Mouse (Mus musculus) hindbrain, postnatal 0 days (tissue): ENCODE measurements at regions not wholly inside any gene's neighbourhood (a gene's known extent, or its start where the extent isn't known, plus 50 kb on each side); places are given as distances from the start of the nearest gene placed in this dataset.

Experiments used
- ATAC-seq: fragments of 200-750 bp; cut with Nextera tagmentation; 2 replicates; pipeline ENCODE4 v1.8.0; 2017; ENCODE audit warnings: mild to moderate bottlenecking, moderate TSS enrichment, moderate library complexity
- DNase-seq: peaks from one replicate; pipeline ENCODE4 v3.0.0-alpha.2; 2015; ENCODE audit warnings: low spot score
- H3K27ac ChIP-seq: fragments of 300-500 bp; sonication (generic); 2 replicates; pipeline ENCODE4 v1.5.1; 2014; ENCODE audit warnings: mild to moderate bottlenecking
- H3K27me3 ChIP-seq: fragments of 300-500 bp; sonication (generic); 2 replicates; pipeline ENCODE4 v1.6.1; 2014; ENCODE audit warnings: low read length, mixed read lengths; ENCODE audit not compliant: insufficient read depth
- H3K36me3 ChIP-seq: fragments of 300-500 bp; sonication (generic); 2 replicates; pipeline ENCODE4 v1.6.1; 2014; ENCODE audit warnings: low read length, mixed read lengths; ENCODE audit not compliant: insufficient read depth
- H3K4me1 ChIP-seq: fragments of 300-500 bp; sonication (generic); 2 replicates; pipeline ENCODE4 v1.6.1; 2014; ENCODE audit warnings: antibody characterized with exemption, low read length, mixed read lengths; ENCODE audit not compliant: insufficient read depth
- H3K4me2 ChIP-seq: fragments of 300-500 bp; sonication (generic); 2 replicates; pipeline ENCODE4 v1.6.1; 2014; ENCODE audit warnings: low read depth, mild to moderate bottlenecking, low read length, moderate library complexity, mixed read lengths
- H3K4me3 ChIP-seq: fragments of 300-500 bp; sonication (generic); 2 replicates; pipeline ENCODE4 v1.5.1; 2014; ENCODE audit warnings: low read length
- H3K9ac ChIP-seq: fragments of 300-500 bp; sonication (generic); replicated peaks from 2 replicates; pipeline ENCODE4 v1.6.1; 2014; ENCODE audit warnings: mild to moderate bottlenecking, low read length, moderate library complexity, mixed read lengths
- H3K9me3 ChIP-seq: fragments of 300-500 bp; sonication (generic); 2 replicates; pipeline ENCODE4 v1.6.1; 2016; ENCODE audit warnings: low read length, mixed read lengths
- CTCF ChIP-seq: IDR thresholded peaks from 2 replicates; pipeline ENCODE4 v1.5.1; 2016; ENCODE audit warnings: antibody characterized with exemption, control low read depth, low read depth
- WGBS: fragments of 180-500 bp; shearing (Covaris S2); extraction: QIAGEN DNeasy Blood & Tissue Kit; methylation state at CpG from one replicate; pipeline ENCODE4 v1.1.7; 2014; 5-methylcytosine and 5-hydroxymethylcytosine counted together

- no peak for TF ChIP-seq CTCF
- ATAC-seq, result no peak
- DNase-seq, result no peak
- Histone ChIP-seq H3K36me3 (no peaks in the 10 kb centered on the region), H3K9me3 (no peaks in the 10 kb centered on the region), H3K4me1 (no peaks in the 10 kb centered on the region), H3K4me3 (no peak overlapping the region), H3K27ac (no peak overlapping the region), H3K27me3 (no peaks in the 10 kb centered on the region), H3K4me2 (no peak overlapping the region), H3K9ac (no peak overlapping the region)
- 85% methylated on average over 8 of the region's 8 CpGs for WGBS
Observed at GRCm38 (mm10) chr12:27417387-27418009, 75.1 kb upstream of the Sox11 start.

GRCm38 (mm10) chr12:27410555-27410954 is 68.2 kb upstream of the Sox11 start:
- H3K27me3 ChIP-seq, result no peaks in the 10 kb centered on the region

GRCm38 (mm10) chr12:27408440-27408839 is 66.1 kb upstream of the Sox11 start:
- Histone ChIP-seq H3K9me3 (no peaks in the 10 kb centered on the region), H3K4me3 (no peak overlapping the region), H3K4me1 (no peaks in the 10 kb centered on the region), H3K27me3 (no peaks in the 10 kb centered on the region), H3K4me2 (no peak overlapping the region), H3K36me3 (no peaks in the 10 kb centered on the region), H3K9ac (no peak overlapping the region), H3K27ac (no peak overlapping the region)
- ATAC-seq (peak; percentile 51; the same call in 1 of the 2 replicates), DNase-seq (peak; percentile 26)
- 47% methylated on average over 4 of the region's 4 CpGs for WGBS
- TF ChIP-seq CTCF, result peak; percentile 30; the same call in 1 of the 2 replicates

More at GRCm38 (mm10) chr12:27410555-27410954, 68.2 kb upstream of the Sox11 start:
- TF ChIP-seq CTCF, result no peak
- H3K9me3 ChIP-seq, result no peaks in the 10 kb centered on the region
- no peak overlapping the region for H3K9ac ChIP-seq
- no peak overlapping the region for H3K4me2 ChIP-seq
- H3K4me3 ChIP-seq, result no peak overlapping the region
- WGBS, result 78% methylated on average over 4 of the region's 4 CpGs
- H3K27ac ChIP-seq, result no peak overlapping the region
- no peak for DNase-seq
- H3K4me1 ChIP-seq, result no peaks in the 10 kb centered on the region
- no peaks in the 10 kb centered on the region for H3K36me3 ChIP-seq
- ATAC-seq, result no peak

GRCm38 (mm10) chr12:27399392-27399791 is 57.0 kb upstream of the Sox11 start:
- no peak for DNase-seq
- Histone ChIP-seq H3K27me3 (no peaks in the 10 kb centered on the region), H3K4me2 (no peak overlapping the region), H3K4me3 (no peak overlapping the region), H3K27ac (no peak overlapping the region), H3K4me1 (no peaks in the 10 kb centered on the region), H3K9me3 (no peaks in the 10 kb centered on the region), H3K36me3 (no peaks in the 10 kb centered on the region), H3K9ac (no peak overlapping the region)
- WGBS, result 80% methylated on average over 5 of the region's 5 CpGs
- no peak for TF ChIP-seq CTCF
- no peak for ATAC-seq
